In genomic region chr12:46333376-46333775, GRCm38 (mm10) we compare ENCODE assay signal across 7 mouse cellular contexts.
"Had no signal": no experiment of that assay in that cellular context is flagged by ENCODE, and none has a peak within 500 bp of the region (broad histone marks: within the 10 kb centered on the region; RNA-seq: fewer than 3 reads in every experiment).

No protein-coding gene starts in this region.

- DNase-seq: kidney, adult 11 months; kidney, adult 9 months; kidney, postnatal 36 days; lung, postnatal 14 days; retina, postnatal 1 day; thymus, adult 2 months; thymus, postnatal 36 days had no signal
